Mouse (Mus musculus) heart, postnatal 36 days (tissue): ENCODE data around the gene Stk17b. TPM values are rescaled to one million over a fixed set of nuclear protein-coding genes. Genes with fewer than 3 reads are reported as not detected.
"Not testable (repeated sequence)": the region's sequence is repeated elsewhere in the genome, so short reads cannot be mapped to it uniquely, and the experiment has no call there.

Source experiments
- DNase-seq, 2 experiments: peaks; one replicate each; pipeline ENCODE4 v3.0.0; 2021 to 2022
- intact Hi-C: fragments of 180-260 bp; cut with DNase I; formaldehyde crosslinking; loops from one replicate; pipeline ENCODE4 v1.15.1; 2025
- total RNA-seq, 2 experiments: library from RNA; stranded (reverse); gene quantifications; 2 replicates each; pipeline ENCODE4 v1.2.3; 2021

Stk17b gene
- total RNA-seq, 2 experiments from 2014 or later: 11.0 to 11.6 TPM

DNA sequence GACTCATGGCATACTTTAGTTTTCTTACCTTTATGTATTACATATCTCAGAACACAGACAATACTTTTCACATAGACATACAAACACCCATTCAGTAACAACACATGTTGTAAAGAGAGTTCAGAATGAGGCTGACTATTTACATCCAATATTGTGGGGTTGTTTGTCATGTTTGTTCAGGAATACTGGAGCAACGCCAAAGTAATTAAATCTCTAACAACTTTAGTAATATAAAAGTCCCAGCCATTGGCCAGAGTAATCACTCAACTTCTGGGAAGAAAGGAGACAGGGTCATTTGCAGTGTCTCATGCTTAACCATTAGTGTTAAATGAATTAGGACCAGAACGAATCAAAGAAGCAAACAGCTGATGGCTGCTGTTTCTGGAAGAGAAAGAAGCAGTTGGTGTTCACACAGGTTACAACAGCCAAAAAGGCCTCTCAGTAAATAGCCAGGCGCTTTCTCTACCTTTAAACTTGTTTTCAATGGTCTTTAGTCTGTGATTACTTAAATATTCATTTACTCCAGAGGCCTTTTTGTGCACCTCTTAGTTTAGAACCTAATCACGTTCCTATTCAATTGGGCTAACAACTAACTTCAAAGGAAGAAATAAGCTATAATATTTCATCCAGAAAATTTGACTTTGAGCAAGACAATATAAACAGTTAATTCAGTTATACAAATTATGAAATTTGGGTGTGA lies 44.8 kb downstream of the Stk17b start:
- DNase-seq, intact Hi-C loops: not testable (repeated sequence)

DNA sequence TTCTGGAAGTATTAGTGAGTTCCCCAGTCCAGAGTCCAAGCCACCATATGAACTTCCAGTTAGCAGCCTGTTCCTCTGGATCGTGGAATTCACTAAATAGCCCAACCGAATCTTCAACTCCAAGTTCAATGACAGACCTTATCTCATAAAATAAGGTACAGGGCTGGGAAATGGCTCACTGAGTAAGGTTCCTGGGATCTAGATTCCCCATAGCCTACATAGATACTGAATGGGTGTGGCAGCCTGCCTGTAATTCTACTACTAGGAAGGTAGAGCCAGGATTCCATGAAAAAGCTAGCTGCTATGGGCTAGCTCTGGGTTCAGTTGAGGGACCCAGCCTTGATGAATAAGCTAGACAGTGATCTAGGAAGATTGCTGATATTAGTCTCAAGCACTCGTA lies 48.4 kb downstream of the Stk17b start:
- intact Hi-C loops: no loop called here

DNA sequence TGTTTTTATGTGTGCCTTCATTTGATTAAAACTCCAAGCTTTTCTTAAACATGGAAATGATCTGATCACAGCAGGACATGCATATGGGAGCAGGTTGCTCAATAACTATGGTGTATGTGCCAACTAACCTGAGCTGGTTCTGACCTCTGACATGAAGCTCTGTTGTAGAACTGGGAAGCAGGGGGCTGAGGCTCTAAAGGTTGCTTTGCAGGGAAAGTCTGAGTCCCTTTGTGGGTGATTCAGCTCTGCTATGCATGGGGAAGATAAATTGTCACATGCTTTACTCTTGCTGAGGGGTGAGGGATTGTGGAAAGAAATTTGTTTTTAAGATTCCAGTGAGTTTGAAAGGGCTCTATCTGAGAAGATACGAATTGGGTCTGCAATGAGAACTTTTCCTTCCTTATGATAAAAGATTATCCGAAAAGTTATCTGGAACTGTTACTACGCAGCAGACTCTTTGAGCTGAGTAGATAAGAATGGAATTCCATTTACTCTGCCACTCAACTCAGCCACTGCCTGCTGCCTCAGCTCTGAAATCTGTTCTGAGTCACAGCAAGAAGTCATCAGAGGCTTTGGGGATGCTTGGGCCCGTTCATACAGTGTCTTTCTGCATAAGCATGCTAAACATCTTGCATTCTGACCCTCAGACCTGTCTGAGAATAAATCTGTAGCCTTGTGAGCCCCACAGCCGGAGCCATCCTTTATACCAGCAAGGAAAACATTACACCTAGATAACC lies 56.4 kb downstream of the Stk17b start:
- no peak for DNase-seq
- intact Hi-C loops: no loop called here

More for the DNA sequence above, 48.4 kb downstream of the Stk17b start:
- DNase-seq: no peak

DNA sequence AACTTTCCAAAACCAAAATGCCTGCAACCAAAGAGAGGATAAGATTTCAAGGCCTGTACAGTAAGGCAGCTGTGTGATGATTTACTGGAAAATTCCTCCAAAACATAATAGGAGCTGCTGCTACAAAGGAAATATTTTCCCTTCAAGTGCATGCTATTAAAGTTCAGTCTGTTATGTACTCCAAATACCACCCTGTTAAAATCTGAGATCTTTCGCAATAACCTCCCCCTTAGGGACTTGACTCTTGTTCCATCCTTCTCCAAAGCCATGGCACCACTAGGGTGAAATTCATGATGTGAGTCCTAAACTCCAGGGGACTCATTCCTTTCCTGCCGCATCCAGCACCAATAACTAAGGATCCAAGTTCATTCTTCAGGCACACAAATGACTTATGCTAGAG lies 58.1 kb downstream of the Stk17b start:
- intact Hi-C loops: no loop called here
- DNase-seq: no peak

DNA sequence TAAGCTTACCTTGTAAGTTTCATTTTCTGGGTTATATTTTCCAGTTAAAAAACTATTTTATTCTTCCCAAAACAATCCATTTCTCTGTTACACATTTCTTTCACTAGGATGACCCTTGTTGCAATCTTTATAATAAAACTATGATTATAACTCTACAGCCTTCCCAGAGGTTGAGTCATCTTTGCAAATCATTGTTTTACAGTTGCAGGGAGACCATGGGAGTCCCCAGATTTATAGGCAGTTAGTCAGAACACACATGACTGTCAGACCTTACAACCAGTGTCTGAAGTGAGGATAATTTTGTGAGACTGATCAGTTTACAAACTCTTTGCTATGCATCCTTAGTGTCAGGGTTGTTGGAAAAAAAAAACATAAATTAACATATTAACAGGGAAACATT lies 63.7 kb downstream of the Stk17b start:
- DNase-seq: no peak
- intact Hi-C loops: no loop called here

DNA sequence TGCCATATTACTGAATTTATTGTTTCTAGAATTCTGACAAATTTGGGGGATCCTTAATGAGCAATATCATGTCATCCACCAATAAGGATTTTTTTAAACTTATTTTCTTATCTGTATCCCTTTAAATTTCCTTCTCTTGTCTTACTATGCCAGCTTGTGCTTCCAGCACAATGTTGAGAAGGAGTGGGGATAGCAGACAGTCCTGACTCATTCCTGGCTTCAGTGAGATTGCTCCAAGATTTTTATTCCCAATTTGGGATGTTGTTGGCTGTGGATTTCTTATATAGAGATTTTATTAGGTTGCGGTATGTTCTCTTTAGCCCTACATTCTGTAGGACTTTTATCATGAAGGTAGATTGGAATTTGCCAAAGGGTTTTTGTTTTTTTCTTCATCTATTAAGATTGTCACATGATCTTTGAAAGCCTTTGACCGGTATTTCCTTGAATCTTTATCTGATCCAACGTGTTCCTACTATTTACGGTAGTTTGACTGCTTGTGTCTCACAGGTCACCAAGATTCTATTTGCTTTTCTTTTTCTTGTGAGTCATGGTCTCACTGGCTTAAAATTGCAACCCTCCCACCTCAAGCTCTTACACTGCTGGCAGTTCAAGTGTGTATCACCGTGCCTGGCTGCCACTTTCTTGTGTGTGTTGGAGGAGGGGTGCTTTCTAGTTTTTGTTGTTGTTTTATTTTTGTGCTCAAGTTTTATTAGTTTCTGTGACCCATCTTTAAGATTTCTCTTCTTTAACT lies 64.2 kb downstream of the Stk17b start:
- no peak for DNase-seq
- intact Hi-C loops: no loop called here

DNA sequence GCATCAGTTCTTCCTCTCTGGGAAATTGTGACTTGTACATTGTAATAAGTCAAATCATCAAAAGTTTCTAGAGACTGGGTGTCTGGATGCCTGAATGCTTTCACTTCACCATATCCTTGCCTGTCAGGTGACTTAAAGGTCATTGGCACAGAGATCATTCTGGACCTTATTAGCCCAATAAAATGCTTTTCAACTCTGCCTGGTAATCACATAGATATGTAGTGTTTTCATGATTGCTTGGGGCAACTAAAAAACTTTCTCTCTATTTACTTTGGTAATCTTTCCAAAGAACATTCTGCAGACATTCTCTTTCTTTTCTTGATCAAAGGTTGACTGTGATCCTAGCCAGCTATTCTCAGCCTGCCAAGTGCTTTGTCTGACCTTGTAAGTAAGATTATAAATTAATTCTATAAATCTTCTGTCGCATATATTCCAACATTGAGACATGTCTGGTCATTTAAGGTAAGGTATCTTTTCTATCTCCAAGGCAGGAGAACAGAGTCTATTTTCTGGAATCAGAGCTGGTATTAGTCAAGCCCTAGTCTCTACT lies 69.0 kb downstream of the Stk17b start:
- intact Hi-C loops: loop anchor here (5.0 kb wide), 1 partner anchor 616 kb away; no protein-coding TSS in a partner anchor
- DNase-seq: no peak

DNA sequence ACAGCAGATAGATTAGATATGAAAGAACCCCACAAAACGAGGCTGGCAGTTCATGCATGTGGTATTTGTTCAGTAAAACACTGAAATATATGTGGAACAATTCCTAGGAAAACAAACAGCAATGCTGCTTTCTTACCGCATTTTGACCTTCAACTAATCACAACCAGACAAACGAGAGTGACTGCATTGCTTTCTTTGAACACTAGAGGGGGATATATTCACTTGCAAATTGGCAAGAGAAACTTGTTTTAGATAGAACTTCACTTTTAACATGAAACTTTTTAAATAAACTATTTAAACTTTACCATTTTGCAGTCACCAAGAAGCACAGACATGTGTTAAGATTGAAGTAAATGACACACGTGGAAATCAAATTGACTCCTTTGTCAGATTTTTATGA lies 69.6 kb downstream of the Stk17b start:
- intact Hi-C loops: loop anchor here (5.0 kb wide), 1 partner anchor 617 kb away; no protein-coding TSS in a partner anchor
- no peak for DNase-seq

DNA sequence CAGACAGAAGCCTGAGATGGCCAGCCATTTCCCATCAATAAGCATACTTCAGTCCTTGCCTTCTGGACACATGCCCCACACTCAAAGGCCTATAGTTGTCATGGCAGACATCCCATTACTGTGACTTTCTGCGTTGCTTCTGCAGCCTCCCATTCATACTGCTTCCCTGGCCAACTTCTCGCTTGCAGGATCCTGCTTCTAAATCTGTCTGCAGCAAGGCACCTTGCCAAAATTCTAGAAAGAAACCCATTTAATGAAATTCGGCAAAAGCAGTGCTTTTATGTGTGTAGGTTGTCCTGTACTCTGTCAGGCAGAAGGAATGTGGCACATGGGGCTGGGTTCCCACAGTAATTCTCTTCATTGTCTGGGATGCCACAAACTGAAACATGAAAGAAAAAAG lies 71.6 kb downstream of the Stk17b start:
- DNase-seq: not testable (repeated sequence)
- intact Hi-C loops: loop anchor here (2.0 kb wide), 1 partner anchor 661 kb away; no protein-coding TSS in a partner anchor

DNA sequence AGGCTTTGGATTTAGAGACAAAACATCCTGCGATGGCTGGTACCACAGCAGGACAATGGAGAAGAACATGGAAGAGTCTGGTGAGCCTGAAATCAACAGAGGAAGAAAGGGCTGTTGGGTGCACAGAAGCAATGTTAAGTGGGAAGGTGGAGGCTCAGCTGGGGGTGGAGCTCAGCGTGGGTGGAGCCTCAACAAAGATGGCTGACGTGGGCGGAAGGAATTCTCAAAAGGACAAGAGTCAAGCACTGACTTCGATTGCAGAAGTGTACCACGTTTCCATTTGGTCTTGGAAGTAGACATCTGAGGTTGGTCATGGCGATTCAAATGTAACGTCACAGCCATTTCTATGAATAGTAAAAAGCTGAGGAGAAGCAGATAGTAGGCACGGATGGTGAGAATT lies 74.0 kb downstream of the Stk17b start:
- DNase-seq: no peak
- intact Hi-C loops: no loop called here

DNA sequence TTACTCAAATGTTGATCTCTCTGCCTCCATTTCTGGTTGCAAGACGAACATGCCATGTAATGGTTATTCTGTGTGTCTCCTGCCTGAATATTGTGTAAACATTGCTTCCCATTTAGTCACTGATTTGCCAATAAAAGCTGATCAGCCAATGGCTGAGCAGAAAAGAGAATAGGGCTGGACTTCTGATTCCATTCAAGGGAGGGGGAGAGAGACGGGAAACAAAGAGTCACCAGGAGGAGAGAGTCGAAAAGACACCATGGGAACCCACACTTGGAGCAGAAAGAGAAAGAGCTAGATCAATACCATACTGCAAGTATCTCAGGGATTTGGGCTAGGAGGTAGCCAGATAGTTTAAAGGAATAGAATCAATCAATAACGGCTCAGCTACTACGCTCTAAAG lies 75.4 kb downstream of the Stk17b start:
- intact Hi-C loops, DNase-seq: not testable (repeated sequence)

DNA sequence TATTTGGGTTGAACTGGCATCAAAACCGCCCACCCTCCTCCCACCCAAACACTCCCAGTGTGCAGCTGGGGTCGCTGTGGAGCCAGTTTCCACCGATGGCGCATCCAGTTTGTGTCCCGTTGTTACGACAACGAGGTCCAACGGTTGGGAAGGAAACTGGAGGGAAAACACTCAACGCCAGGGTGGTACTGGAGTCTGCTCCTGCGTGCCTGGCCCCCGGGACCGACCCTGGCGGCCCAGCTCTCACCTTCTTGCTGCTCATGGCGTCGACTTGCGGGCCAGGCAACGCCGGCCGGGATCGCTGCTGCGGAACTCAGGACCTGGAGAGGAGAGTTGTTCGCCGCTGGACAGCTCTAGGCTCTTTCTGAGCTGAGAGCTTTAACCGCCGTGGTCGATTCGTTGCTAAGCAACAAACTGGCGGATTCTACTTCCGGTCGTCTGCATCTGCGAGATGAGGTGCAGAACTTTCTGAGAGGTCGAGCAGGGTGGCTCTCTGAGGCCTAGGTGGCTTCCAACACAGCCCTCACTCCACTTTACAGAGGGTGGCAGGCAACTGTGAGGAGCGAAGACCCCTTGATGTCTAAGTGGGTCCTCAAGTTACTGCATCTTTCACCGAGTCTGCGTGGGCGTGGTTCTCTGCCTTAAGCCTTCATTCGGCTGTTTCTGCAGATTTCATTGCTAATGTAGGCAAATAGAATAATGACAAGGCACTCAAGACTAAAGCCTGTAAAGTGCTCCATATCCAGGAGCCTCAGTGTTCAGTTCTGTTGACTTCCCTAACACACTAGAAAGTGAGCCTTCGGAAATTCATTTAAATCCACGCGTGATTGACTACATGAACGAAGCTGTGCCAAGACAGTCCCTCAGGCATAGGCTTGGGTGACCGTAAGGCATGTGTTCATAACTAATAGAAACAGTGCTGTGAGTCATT lies 78.3 kb downstream of the Stk17b start, which contains the start of gene Dnah7a:
Gene Dnah7a, minus strand, starts transcription at position 354 of the 931 bp plus-strand sequence.
- peak; percentile 1 to 4 for DNase-seq
- intact Hi-C loops: no loop called here

Other genes starting within 250 kb of the Stk17b start
- under 1 TPM in 1 of 2 experiments, not detected in 1; 0.03 TPM for gene Dnah7a, start 78.4 kb downstream of the Stk17b start, total RNA-seq